Comparison of ENCODE assay signal across 18 mouse cellular contexts in the genomic region with DNA sequence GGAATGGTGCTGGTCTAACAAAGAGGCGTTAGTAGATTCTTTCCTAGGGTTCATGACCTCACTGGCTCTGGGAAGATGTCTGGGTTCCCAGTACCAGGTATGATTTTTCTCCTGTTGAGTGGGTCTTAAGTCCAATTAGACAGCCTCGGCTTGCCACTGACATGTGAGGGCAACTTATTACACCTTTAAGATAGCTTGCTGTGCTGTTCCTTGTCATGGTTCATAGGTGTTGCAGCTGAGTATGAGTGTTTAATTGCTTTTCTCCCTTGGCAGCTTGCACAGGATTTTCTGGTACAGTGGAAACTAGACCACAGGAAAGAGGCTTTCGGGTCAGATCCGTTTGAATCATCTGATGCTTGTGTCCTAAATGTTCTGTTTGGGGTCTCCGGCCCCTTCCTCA.
DNase-seq lines count a peak whose midpoint lies in the region; TF ChIP-seq lines count a peak whose summit lies in the region.
"Had no signal": no experiment of that assay in that cellular context is flagged by ENCODE, and none has a peak within 500 bp of the region (broad histone marks: within the 10 kb centered on the region; RNA-seq: fewer than 3 reads in every experiment).

No protein-coding gene starts in this region.

- TF ChIP-seq POLR2A in kidney, adult 2 months (IDR thresholded peaks at IDR 0.05; ENCODE audit: low read depth, low read length) = no peak
- TF ChIP-seq POLR2A in brain, embryonic 14.5 days (IDR thresholded peaks at IDR 0.05; ENCODE audit: borderline replicate concordance, extremely low read depth, insufficient read depth, insufficient read length, poor library complexity, severe bottlenecking) = no peak

- no peak for TF ChIP-seq CTCF in kidney, adult 2 months (conservative IDR thresholded peaks at IDR 0.05; ENCODE audit: insufficient read depth, insufficient read length, low read depth, low read length)
- no peak for TF ChIP-seq CTCF in brain, embryonic 14.5 days (IDR thresholded peaks at IDR 0.05; ENCODE audit: borderline replicate concordance, extremely low read depth, insufficient read depth, insufficient read length)

- H3K4me3 ChIP-seq in kidney, adult 2 months (ENCODE audit: insufficient read depth, low read depth, low read length) = no peak overlapping the region
- H3K4me3 ChIP-seq: embryonic facial prominence, embryonic 10.5 days; embryonic facial prominence, embryonic 12.5 days; forebrain, embryonic 13.5 days; forebrain, embryonic 15.5 days had no signal

- DNase-seq in kidney, adult 2 months = peak; percentile 51
- DNase-seq in kidney, postnatal 14 days = no peak
- peak; percentile 64 for DNase-seq in kidney, adult 9 months
- DNase-seq in kidney, postnatal 4 days = no peak
- DNase-seq in brain, embryonic 14.5 days (ENCODE audit: low read depth) = peak; percentile 11
- no peak for DNase-seq in left cerebral cortex, adult 18-20 months (ENCODE audit: low spot score in 2 of 2)
- DNase-seq: adrenal gland, adult 2 months; adrenal gland, postnatal 10 days; adrenal gland, postnatal 25 days; cerebellum, adult 11-12 months; cerebellum, adult 2 months; cerebellum, adult 9-10 months; cerebellum, postnatal 10 days; cerebellum, postnatal 25 days had no signal

- H3K4me1 ChIP-seq in kidney, adult 2 months (ENCODE audit: control insufficient read depth, insufficient read depth, low read length) = no peaks in the 10 kb centered on the region; the same call in 1 of the 2 replicates
- H3K4me1 ChIP-seq: forebrain, embryonic 15.5 days had no signal

- H3K27me3 ChIP-seq in kidney, adult 2 months (replicated peaks; ENCODE audit: control insufficient read depth, insufficient read depth, low read length) = no peaks in the 10 kb centered on the region
- H3K27me3 ChIP-seq: embryonic facial prominence, embryonic 12.5 days; forebrain, embryonic 13.5 days; forebrain, embryonic 15.5 days had no signal

- H3K36me3 ChIP-seq in kidney, adult 2 months (ENCODE audit: control insufficient read depth, insufficient read depth, low read length) = no peaks in the 10 kb centered on the region
- H3K36me3 ChIP-seq: embryonic facial prominence, embryonic 10.5 days; embryonic facial prominence, embryonic 12.5 days; forebrain, embryonic 15.5 days had no signal

- H3K27ac ChIP-seq in kidney, adult 2 months (ENCODE audit: insufficient read depth, low read depth, low read length) = no peak overlapping the region
- H3K27ac ChIP-seq: embryonic facial prominence, embryonic 10.5 days; embryonic facial prominence, embryonic 12.5 days; forebrain, embryonic 13.5 days; forebrain, embryonic 15.5 days had no signal

- WGBS in kidney, adult 2 months = 50% methylated on average over 5 of the region's 5 CpGs

Comparison
In these comparisons a context has a peak if more than half of its experiments do, and no peak if none do; other contexts are left out.
1. DNase-seq: peak in kidney, adult 2 months (single experiment), kidney, adult 9 months (single experiment) and brain, embryonic 14.5 days (single experiment); none in kidney, postnatal 14 days (single experiment), kidney, postnatal 4 days (0 of 2) and left cerebral cortex, adult 18-20 months (0 of 2).